Mouse (Mus musculus): ENCODE results near the gene Nipa1.
"Not testable (repeated sequence)": the region's sequence is repeated elsewhere in the genome, so short reads cannot be mapped to it uniquely, and the experiment has no call there.

Nipa1 gene

DNA sequence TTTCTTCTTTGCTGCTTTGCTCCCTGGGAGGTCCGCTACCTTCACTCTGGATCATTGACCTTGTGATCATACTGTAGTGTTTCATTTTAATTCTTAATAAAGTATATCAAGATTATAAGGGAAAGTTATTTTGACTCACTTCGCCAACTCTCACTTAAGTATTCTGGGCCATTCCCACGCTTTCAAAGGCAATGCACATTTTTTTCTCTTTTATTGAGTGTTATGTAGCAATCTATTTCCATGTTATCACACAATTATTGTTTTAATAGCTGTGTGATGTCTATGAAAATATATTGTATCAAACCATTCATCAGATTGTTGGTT, at the start of gene Nipa1:
Nipa1 (minus strand) TSS at position 25 of the 324 bp plus-strand sequence.
- in situ Hi-C loops (cut with MboI; ENCODE audit: unreplicated experiment in 2 of 2) = no loop called here

- in situ Hi-C loops (cut with MboI; ENCODE audit: unreplicated experiment in 2 of 2) = no loop called here
Measured at GRCm38 (mm10) chr7:56066634-56067033, 46.9 kb upstream of the Nipa1 start.

DNA sequence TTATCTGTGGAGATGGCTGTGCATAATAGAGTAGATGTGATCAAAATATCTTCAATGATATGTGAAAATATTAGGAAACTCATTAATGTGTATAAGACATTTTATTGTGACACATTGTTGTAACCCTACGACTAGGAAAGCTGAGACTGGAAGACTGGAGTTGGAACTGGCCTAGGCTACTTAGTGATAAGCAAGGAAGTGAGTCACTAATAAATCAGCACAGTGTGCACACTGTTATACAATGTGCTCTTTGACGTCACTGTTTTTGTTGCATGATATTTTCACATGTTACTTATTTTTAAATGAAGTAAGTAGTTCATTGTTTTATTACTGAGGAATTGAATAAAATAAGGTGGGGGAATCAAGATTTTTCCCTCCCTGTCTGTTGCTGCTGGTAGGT, 46.4 kb upstream of the Nipa1 start:
- in situ Hi-C loops (cut with MboI; ENCODE audit: unreplicated experiment in 2 of 2) = no loop called here

GRCm38 (mm10) chr7:56064876-56065275, 45.1 kb upstream of the Nipa1 start:
- in situ Hi-C loops (cut with MboI; ENCODE audit: unreplicated experiment in 2 of 2) = no loop called here

- in situ Hi-C loops (cut with MboI; ENCODE audit: unreplicated experiment in 2 of 2) = no loop called here
Measured at GRCm38 (mm10) chr7:56055338-56055737, 35.6 kb upstream of the Nipa1 start.

GRCm38 (mm10) chr7:56052996-56053395, 33.2 kb upstream of the Nipa1 start:
- in situ Hi-C loops (cut with MboI; ENCODE audit: unreplicated experiment in 2 of 2) = loop anchor here (5.0 kb wide), 2 partner anchors 49 to 91 kb away; partner anchors contain the start of gene Nipa2 (in 1 of the 2)

DNA sequence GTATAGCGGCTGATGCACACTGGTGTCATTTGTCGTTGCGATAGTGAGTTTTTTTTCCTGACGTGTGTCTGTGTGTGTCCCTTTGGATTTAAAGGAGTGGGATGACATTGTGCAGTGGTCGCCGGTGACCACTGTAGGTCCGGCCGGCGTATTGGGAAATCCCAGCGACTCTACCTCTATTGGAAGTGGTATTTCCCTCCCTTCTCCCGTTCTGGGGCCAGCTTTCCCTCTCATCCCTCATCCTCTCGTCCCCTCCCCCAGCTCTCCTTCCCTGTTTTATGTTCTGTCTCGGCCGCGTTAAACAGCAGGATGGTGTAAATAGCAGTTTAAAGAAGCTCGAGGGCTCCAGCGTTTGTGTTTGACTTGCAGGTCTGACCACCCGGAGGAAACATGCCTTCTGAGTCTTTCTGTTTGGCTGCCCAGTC, 30.7 kb upstream of the Nipa1 start:
- in situ Hi-C loops (cut with MboI; ENCODE audit: unreplicated experiment in 2 of 2) = loop anchor here (5.0 kb wide), 2 partner anchors 52 to 88 kb away; partner anchors contain the start of gene Nipa2 (in 1 of the 2)

GRCm38 (mm10) chr7:56049831-56050321, 30.1 kb upstream of the Nipa1 start, which contains the start of gene Herc2:
Gene Herc2, plus strand, starts transcription at chr7:56050196.
- in situ Hi-C loops (cut with MboI; ENCODE audit: unreplicated experiment in 2 of 2) = loop anchor here (5.0 kb wide), 2 partner anchors 52 to 88 kb away; partner anchors contain the start of gene Nipa2 (in 2 of the 2)

DNA sequence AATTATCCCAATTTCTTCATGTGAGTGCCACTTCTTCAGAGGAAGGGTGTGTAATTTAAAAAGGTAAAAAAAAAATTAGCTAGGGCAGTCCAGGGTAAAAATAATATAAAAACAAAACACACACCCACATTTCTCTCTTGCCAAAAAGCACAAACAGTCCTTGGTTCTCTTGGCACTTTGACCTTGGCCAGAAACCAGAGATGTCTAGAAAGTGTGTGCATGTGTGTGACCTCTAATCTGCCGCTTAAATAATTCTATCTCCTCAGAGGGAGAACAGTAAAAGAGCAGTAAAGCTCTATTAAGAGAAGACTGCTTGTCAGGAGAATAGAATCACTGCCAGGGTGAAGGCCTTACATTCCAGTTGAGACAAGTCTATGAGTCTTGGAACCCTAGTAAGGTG, 27.4 kb upstream of the Nipa1 start:
- in situ Hi-C loops (cut with MboI; ENCODE audit: unreplicated experiment in 2 of 2) = loop anchor here in 1 of 2 experiments (5.0 kb wide), 1 partner anchor 85 kb away; the partner anchor contains the start of gene Nipa2

DNA sequence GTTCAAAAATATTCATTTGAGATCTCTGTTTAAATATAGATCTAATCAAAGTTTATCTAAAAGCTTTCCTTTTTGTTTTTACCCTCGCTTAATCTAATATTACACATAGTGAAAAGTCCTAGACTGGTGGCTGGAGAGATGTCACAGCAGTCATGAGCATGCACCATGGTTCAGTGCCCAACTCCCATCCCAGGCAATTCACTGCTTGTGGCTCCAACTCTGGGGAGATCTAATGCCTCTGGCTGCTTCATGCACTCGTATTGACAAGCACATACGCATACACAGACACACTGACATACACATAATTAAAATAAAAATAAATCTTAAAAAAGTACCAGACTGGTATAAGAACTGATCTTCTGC, 24.5 kb upstream of the Nipa1 start:
- in situ Hi-C loops (cut with MboI; ENCODE audit: unreplicated experiment in 2 of 2) = no loop called here

DNA sequence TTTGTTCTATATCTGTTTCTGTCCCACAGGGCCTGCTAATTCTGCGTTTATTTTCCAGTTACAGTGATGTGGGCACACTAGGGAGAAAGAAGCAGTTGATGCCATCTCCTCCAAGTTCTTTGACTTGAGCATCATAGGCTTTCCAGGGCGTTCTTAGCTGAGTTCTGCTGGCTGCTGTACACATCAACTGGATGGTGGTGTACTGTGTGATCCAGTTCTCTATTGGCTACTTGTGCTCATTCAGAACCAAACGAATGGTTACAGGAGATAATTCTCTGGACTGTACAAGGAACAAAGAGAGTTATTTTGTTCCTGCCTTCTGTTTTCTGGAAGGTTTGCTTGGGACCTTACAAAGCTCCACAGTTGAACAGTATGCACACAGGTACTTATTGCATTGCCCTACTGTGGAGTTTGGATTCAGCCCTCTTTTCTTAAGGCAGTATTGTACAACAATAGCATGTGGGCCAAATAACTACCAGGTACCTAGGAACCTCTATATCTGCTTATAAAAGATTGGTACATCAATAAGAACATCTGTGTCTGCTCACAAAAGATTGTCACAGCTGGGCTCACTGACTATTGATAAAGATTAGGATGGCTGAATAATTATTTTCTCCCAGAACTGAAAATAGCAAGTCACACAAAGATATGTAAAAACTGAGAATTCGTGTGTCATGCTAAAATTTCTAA, 24.0 kb upstream of the Nipa1 start:
- in situ Hi-C loops (cut with MboI; ENCODE audit: unreplicated experiment in 2 of 2) = no loop called here

DNA sequence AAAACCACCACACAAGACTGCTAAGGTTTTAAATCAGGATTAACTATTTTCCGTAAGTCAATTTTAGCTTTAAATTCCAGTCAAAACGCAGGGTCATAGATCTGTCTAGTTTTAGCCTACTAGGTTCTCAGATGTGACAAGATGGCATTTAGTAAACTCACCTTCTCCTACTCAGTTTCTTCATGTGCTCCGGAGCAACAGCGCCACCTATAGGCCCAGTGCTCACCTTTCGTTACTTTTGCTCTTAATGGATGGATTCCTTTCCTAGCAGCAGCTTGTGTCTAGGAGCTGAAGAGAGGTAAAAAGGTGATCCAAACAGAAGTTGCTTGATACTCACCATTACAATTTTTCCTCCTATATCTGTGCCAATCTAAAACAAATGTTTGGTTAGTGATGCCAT, 22.6 kb upstream of the Nipa1 start:
- in situ Hi-C loops (cut with MboI; ENCODE audit: unreplicated experiment in 2 of 2) = no loop called here

DNA sequence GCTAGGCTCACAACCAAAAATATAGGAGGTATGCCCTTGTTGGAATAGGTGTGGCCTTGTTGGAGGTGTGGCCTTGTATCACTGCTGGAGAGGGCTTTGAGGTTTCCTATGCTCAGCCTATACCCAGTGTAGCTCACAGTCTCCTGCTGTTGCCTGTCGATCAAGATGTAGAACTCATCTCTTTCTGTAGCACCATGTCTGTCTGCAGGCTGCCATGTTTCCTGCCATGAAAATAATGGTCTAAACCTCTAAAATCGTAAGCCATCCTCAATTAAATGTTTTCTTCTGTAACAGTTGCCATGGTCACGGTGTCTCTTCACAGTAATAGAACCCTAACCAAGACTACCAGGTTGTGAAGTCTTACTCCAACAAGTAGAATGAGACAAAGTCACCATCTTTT, 3.8 kb upstream of the Nipa1 start:
- in situ Hi-C loops (cut with MboI; ENCODE audit: unreplicated experiment in 2 of 2) = no loop called here

GRCm38 (mm10) chr7:56018972-56019929, 503 bp downstream of the Nipa1 start:
- in situ Hi-C loops (cut with MboI; ENCODE audit: unreplicated experiment in 2 of 2) = no loop called here

- in situ Hi-C loops (cut with MboI; ENCODE audit: unreplicated experiment in 2 of 2) = no loop called here
Measured at GRCm38 (mm10) chr7:56018446-56018971, 1.2 kb downstream of the Nipa1 start.

DNA sequence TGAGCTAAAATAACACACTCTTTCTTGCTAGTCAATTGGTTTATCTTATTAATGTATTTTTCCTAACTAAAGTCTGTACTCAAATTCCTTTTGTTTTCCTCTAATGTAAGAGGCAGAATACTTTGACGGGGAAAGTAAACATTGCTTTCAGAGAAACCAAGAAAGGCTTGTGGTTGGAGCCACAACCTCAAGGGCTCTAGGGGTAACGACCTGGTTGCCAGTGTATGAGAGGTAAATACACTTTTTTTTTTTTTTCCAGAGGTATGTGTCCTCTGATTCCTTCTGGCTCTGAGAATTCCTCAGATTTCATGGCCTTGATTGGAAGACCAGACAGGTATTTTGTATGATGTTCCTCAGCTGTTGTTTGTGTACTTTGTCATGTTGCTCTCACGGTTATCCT, 2.0 kb downstream of the Nipa1 start:
- in situ Hi-C loops (cut with MboI; ENCODE audit: unreplicated experiment in 2 of 2) = no loop called here

DNA sequence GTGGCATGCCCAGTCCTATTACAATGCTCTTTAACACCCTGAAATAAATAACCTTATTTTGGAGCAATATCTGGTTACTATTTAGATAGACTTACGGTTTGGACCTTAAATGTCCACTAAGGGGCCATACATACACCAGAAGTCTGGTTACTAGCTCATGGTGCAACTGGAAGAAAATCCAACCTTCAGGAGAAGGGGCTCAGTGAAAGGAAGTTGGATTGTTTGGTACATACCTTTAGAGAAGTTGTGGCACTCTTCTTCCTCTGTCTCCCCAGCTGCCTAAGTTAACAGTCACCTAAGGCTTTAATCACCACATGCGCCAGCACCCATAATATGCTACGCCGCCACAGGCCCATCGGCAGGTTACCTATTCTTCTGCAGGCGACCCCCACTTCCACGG, 3.9 kb downstream of the Nipa1 start:
- in situ Hi-C loops (cut with MboI; ENCODE audit: unreplicated experiment in 2 of 2) = no loop called here

GRCm38 (mm10) chr7:56015172-56015571, 4.6 kb downstream of the Nipa1 start:
- in situ Hi-C loops (cut with MboI; ENCODE audit: unreplicated experiment in 2 of 2) = no loop called here

DNA sequence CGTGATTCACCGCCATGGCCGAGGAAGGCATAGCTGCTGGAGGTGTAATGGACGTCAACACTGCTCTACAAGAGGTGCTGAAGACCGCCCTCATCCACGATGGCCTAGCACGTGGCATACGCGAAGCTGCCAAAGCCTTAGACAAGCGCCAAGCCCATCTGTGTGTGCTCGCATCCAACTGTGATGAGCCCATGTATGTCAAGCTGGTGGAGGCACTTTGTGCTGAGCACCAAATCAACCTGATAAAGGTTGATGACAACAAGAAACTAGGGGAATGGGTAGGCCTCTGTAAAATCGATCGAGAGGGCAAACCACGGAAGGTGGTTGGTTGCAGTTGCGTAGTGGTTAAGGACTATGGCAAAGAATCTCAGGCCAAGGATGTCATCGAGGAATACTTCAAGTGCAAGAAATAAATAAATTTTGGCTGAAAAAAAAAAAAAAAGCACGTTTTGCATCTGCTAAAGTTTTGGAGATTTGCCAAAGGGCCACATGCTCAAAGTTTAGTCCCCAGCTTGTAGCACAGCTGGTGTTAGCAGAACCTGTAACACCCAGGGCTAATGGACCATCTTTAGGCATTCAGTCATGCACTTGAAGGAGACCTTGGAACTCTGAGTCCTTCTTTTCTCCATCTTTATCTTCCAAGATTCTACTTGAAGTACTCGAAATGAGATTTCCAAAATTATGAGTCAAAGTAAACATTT, 5.6 kb downstream of the Nipa1 start:
- in situ Hi-C loops (cut with MboI; ENCODE audit: unreplicated experiment in 2 of 2) = not testable (repeated sequence)

- in situ Hi-C loops (cut with MboI; ENCODE audit: unreplicated experiment in 2 of 2) = no loop called here
Measured at GRCm38 (mm10) chr7:56013261-56014001, 6.3 kb downstream of the Nipa1 start.
